In genomic region chr17:45585725-45586448, GRCm38 (mm10) we compare ENCODE assay signal across 8 mouse cellular contexts. TPM values are rescaled to one million over a fixed set of nuclear protein-coding genes. Genes with fewer than 3 reads are reported as not detected.
DNase-seq lines count a peak whose midpoint lies in the region; ATAC-seq and TF ChIP-seq lines count a peak whose summit lies in the region.

No protein-coding gene starts in this region.

- no peak for ATAC-seq in forebrain, embryonic 11.5 days (replicated peaks; ENCODE audit: low FRiP score)
- no peak for ATAC-seq in limb, embryonic 14.5 days (ENCODE audit: low FRiP score, low read depth)
- no peak for ATAC-seq in stomach, postnatal 0 days (ENCODE audit: low FRiP score, low TSS enrichment)

- no peak for TF ChIP-seq POLR2A in spleen, adult 2 months (IDR thresholded peaks at IDR 0.05; ENCODE audit: low read depth, low read length)
- no peak for TF ChIP-seq POLR2A in limb, embryonic 14.5 days (IDR thresholded peaks at IDR 0.05; ENCODE audit: borderline replicate concordance, extremely low read depth, insufficient read depth, insufficient read length)

- TF ChIP-seq CTCF in spleen, adult 2 months (IDR thresholded peaks at IDR 0.05; ENCODE audit: extremely low read depth, insufficient read depth, insufficient read length, insufficient replicate concordance): no peak
- no peak for TF ChIP-seq CTCF in stomach, postnatal 0 days (IDR thresholded peaks at IDR 0.05; ENCODE audit: low read depth)

- WGBS in forebrain, embryonic 10.5 days: 53% methylated on average over 23 of the region's 23 CpGs
- 61% methylated on average over 23 of the region's 23 CpGs for WGBS in forebrain, embryonic 11.5 days
- WGBS in spleen, adult 2 months: 89% methylated on average over 23 of the region's 23 CpGs
- WGBS in limb, embryonic 14.5 days: 66% methylated on average over 23 of the region's 23 CpGs
- 75% methylated on average over 23 of the region's 23 CpGs for WGBS in stomach, postnatal 0 days

- H3K9ac ChIP-seq in forebrain, embryonic 11.5 days (ENCODE audit: low read length): no peak overlapping the region
- H3K9ac ChIP-seq in limb, embryonic 14.5 days (ENCODE audit: low read depth, low read length, severe bottlenecking): no peak overlapping the region
- 0 out of 2 replicates have a peak overlapping the region, but pooled peaks have one; percentile 9 for H3K9ac ChIP-seq in stomach, postnatal 0 days (ENCODE audit: low read length)

- DNase-seq in forebrain, embryonic 10.5 days (ENCODE audit: extremely low spot score, low spot score): no peak
- no peak for DNase-seq in forebrain, embryonic 11.5 days (ENCODE audit: low spot score)
- DNase-seq in spleen, adult 2 months (ENCODE audit: low read depth in 1 of 2, low spot score in 2 of 2): no peak
- DNase-seq in spleen, postnatal 10 days (ENCODE audit: low spot score in 2 of 2): no peak
- no peak for DNase-seq in limb, embryonic 14.5 days (ENCODE audit: low spot score)
- DNase-seq in stomach, postnatal 0 days (ENCODE audit: low spot score): no peak
- DNase-seq in urinary bladder, adult 2 months (ENCODE audit: low spot score): no peak
- no peak for DNase-seq in kidney, adult 18-20 months

- peak overlapping the region; percentile 9; the same call in 1 of the 2 replicates for H3K4me3 ChIP-seq in forebrain, embryonic 10.5 days
- H3K4me3 ChIP-seq in forebrain, embryonic 11.5 days (ENCODE audit: low read depth, low read length): no peak overlapping the region
- no peak overlapping the region for H3K4me3 ChIP-seq in spleen, adult 2 months (ENCODE audit: extremely low read depth, insufficient read depth, insufficient read length)
- H3K4me3 ChIP-seq in limb, embryonic 14.5 days (replicated peaks; ENCODE audit: low read length): no peak overlapping the region
- no peak overlapping the region for H3K4me3 ChIP-seq in stomach, postnatal 0 days (ENCODE audit: low read depth, low read length)

- peaks cover 42% of the 10 kb centered on the region for H3K36me3 ChIP-seq in forebrain, embryonic 10.5 days (replicated peaks)
- H3K36me3 ChIP-seq in forebrain, embryonic 11.5 days (ENCODE audit: control insufficient read depth, insufficient read depth, low read length): no peaks in the 10 kb centered on the region
- H3K36me3 ChIP-seq in spleen, adult 2 months (ENCODE audit: control insufficient read depth, insufficient read depth, low read length): no peaks in the 10 kb centered on the region
- H3K36me3 ChIP-seq in limb, embryonic 14.5 days (ENCODE audit: control insufficient read depth, insufficient read depth, low read length): peaks cover 23% of the 10 kb centered on the region
- H3K36me3 ChIP-seq in stomach, postnatal 0 days (ENCODE audit: control insufficient read depth, insufficient read depth, low read length): peaks cover 6% of the 10 kb centered on the region

- no peak for TF ChIP-seq EP300 in stomach, postnatal 0 days (optimal IDR thresholded peaks at IDR 0.05)

- H3K9me3 ChIP-seq in forebrain, embryonic 10.5 days: peaks cover 11% of the 10 kb centered on the region; the same call in 1 of the 2 replicates
- no peaks in the 10 kb centered on the region for H3K9me3 ChIP-seq in forebrain, embryonic 11.5 days (ENCODE audit: control insufficient read depth, low read length)
- no peaks in the 10 kb centered on the region for H3K9me3 ChIP-seq in limb, embryonic 14.5 days (ENCODE audit: control insufficient read depth, low read length)
- H3K9me3 ChIP-seq in stomach, postnatal 0 days (ENCODE audit: control insufficient read depth, low read length): no peaks in the 10 kb centered on the region

- no peaks in the 10 kb centered on the region for H3K27me3 ChIP-seq in forebrain, embryonic 10.5 days (ENCODE audit: poor library complexity, severe bottlenecking)
- no peaks in the 10 kb centered on the region for H3K27me3 ChIP-seq in forebrain, embryonic 11.5 days (ENCODE audit: control insufficient read depth, insufficient read depth, low read length)
- H3K27me3 ChIP-seq in spleen, adult 2 months (ENCODE audit: control insufficient read depth, insufficient read depth, low read length): no peaks in the 10 kb centered on the region
- no peaks in the 10 kb centered on the region for H3K27me3 ChIP-seq in limb, embryonic 14.5 days (ENCODE audit: control insufficient read depth, insufficient read depth, low read length)
- H3K27me3 ChIP-seq in stomach, postnatal 0 days (ENCODE audit: control insufficient read depth, insufficient read depth, low read length): no peaks in the 10 kb centered on the region

- no peak overlapping the region for H3K4me2 ChIP-seq in forebrain, embryonic 11.5 days (ENCODE audit: low read depth, low read length, severe bottlenecking)
- H3K4me2 ChIP-seq in limb, embryonic 14.5 days (replicated peaks; ENCODE audit: low read depth, low read length, severe bottlenecking): no peak overlapping the region
- no peak overlapping the region for H3K4me2 ChIP-seq in stomach, postnatal 0 days (replicated peaks; ENCODE audit: low read depth)

- H3K27ac ChIP-seq in forebrain, embryonic 10.5 days: peak overlapping the region; percentile 77
- no peak overlapping the region for H3K27ac ChIP-seq in forebrain, embryonic 11.5 days (ENCODE audit: low read depth, low read length)
- peak overlapping the region; percentile 57 for H3K27ac ChIP-seq in spleen, adult 2 months (ENCODE audit: insufficient read depth, low read length)
- peak overlapping the region; percentile 78; the same call in 1 of the 2 replicates for H3K27ac ChIP-seq in limb, embryonic 14.5 days (replicated peaks; ENCODE audit: low read depth, low read length)
- peak overlapping the region; percentile 89 for H3K27ac ChIP-seq in stomach, postnatal 0 days (replicated peaks)

- H3K4me1 ChIP-seq in forebrain, embryonic 10.5 days: peaks cover 37% of the 10 kb centered on the region
- peaks cover 7% of the 10 kb centered on the region; the same call in 1 of the 2 replicates for H3K4me1 ChIP-seq in forebrain, embryonic 11.5 days (replicated peaks; ENCODE audit: control insufficient read depth, insufficient read depth, low read length)
- H3K4me1 ChIP-seq in spleen, adult 2 months (ENCODE audit: control insufficient read depth, insufficient read depth, insufficient read length): peaks cover 3% of the 10 kb centered on the region; the same call in 1 of the 2 replicates
- peaks cover 20% of the 10 kb centered on the region for H3K4me1 ChIP-seq in limb, embryonic 14.5 days (ENCODE audit: control insufficient read depth, insufficient read depth, low read length)
- 0 out of 2 replicates have a peak, but pooled peaks cover 5% of the 10 kb centered on the region for H3K4me1 ChIP-seq in stomach, postnatal 0 days (replicated peaks; ENCODE audit: control insufficient read depth, insufficient read depth)

RNA-seq across cellular contexts. Expression of gene Hsp90ab1, which starts 12.8 kb away (rescaled TPM):
- polyA plus RNA-seq in forebrain, embryonic 10.5 days (2016; fragmentation: Nextera tagmentation; extraction: Ambion mirVana): 2,210 and 2,220 TPM in 2 replicates
- 1,787 and 1,872 TPM in 2 replicates for polyA plus RNA-seq in forebrain, embryonic 11.5 days (2014; fragmentation: Nextera tagmentation; extraction: Ambion mirVana)
- 194 and 202 TPM in 2 replicates for polyA plus RNA-seq in spleen, adult 2 months (2012; rRNA removed)
- polyA plus RNA-seq in limb, embryonic 14.5 days (2012; rRNA removed): 788 and 951 TPM in 2 replicates
- 1,382 and 1,446 TPM in 2 replicates for polyA plus RNA-seq in limb, embryonic 14.5 days (2014; fragmentation: Nextera tagmentation; extraction: Ambion mirVana)
- polyA plus RNA-seq in stomach, postnatal 0 days (2015; fragmentation: Nextera tagmentation; extraction: Ambion mirVana): 715 and 750 TPM in 2 replicates
- 635 and 857 TPM in 2 replicates for polyA plus RNA-seq in urinary bladder, adult 2 months (2012; rRNA removed)

RNA-seq across cellular contexts. Expression of gene Slc29a1, which starts 13.5 kb away (rescaled TPM):
- polyA plus RNA-seq in forebrain, embryonic 10.5 days (2016; fragmentation: Nextera tagmentation; extraction: Ambion mirVana): 70.3 and 76.3 TPM in 2 replicates
- 56.7 TPM in 2 replicates for polyA plus RNA-seq in forebrain, embryonic 11.5 days (2014; fragmentation: Nextera tagmentation; extraction: Ambion mirVana)
- polyA plus RNA-seq in spleen, adult 2 months (2012; rRNA removed): 108 and 122 TPM in 2 replicates
- 122 and 157 TPM in 2 replicates for polyA plus RNA-seq in limb, embryonic 14.5 days (2012; rRNA removed)
- polyA plus RNA-seq in limb, embryonic 14.5 days (2014; fragmentation: Nextera tagmentation; extraction: Ambion mirVana): 94.5 and 103 TPM in 2 replicates
- polyA plus RNA-seq in stomach, postnatal 0 days (2015; fragmentation: Nextera tagmentation; extraction: Ambion mirVana): 49.4 and 55.3 TPM in 2 replicates
- 210 and 219 TPM in 2 replicates for polyA plus RNA-seq in urinary bladder, adult 2 months (2012; rRNA removed)

RNA-seq across cellular contexts. Expression of gene Mymx, which starts 16.0 kb away (rescaled TPM):
- polyA plus RNA-seq in forebrain, embryonic 10.5 days (2016; fragmentation: Nextera tagmentation; extraction: Ambion mirVana): 0.27 and 0.30 TPM in 2 replicates
- polyA plus RNA-seq in forebrain, embryonic 11.5 days (2014; fragmentation: Nextera tagmentation; extraction: Ambion mirVana): not detected in 2 replicates
- not detected in 2 replicates for polyA plus RNA-seq in spleen, adult 2 months (2012; rRNA removed)
- polyA plus RNA-seq in limb, embryonic 14.5 days (2012; rRNA removed): 53.5 and 60.7 TPM in 2 replicates
- polyA plus RNA-seq in limb, embryonic 14.5 days (2014; fragmentation: Nextera tagmentation; extraction: Ambion mirVana): 27.2 and 37.8 TPM in 2 replicates
- polyA plus RNA-seq in stomach, postnatal 0 days (2015; fragmentation: Nextera tagmentation; extraction: Ambion mirVana): 1.2 and 1.5 TPM in 2 replicates
- 0.31 and 0.84 TPM in 2 replicates for polyA plus RNA-seq in urinary bladder, adult 2 months (2012; rRNA removed)

RNA-seq across cellular contexts. Expression of gene Slc35b2, which starts 22.2 kb away (rescaled TPM):
- 114 and 117 TPM in 2 replicates for polyA plus RNA-seq in forebrain, embryonic 10.5 days (2016; fragmentation: Nextera tagmentation; extraction: Ambion mirVana)
- 103 and 105 TPM in 2 replicates for polyA plus RNA-seq in forebrain, embryonic 11.5 days (2014; fragmentation: Nextera tagmentation; extraction: Ambion mirVana)
- polyA plus RNA-seq in spleen, adult 2 months (2012; rRNA removed): 70.9 and 71.3 TPM in 2 replicates
- polyA plus RNA-seq in limb, embryonic 14.5 days (2012; rRNA removed): 96.9 and 168 TPM in 2 replicates
- polyA plus RNA-seq in limb, embryonic 14.5 days (2014; fragmentation: Nextera tagmentation; extraction: Ambion mirVana): 128 and 138 TPM in 2 replicates
- polyA plus RNA-seq in stomach, postnatal 0 days (2015; fragmentation: Nextera tagmentation; extraction: Ambion mirVana): 72.7 and 76.8 TPM in 2 replicates
- polyA plus RNA-seq in urinary bladder, adult 2 months (2012; rRNA removed): 62.3 and 69.4 TPM in 2 replicates

RNA-seq across cellular contexts. Expression of gene Nfkbie, which starts 30.4 kb away (rescaled TPM):
- 6.6 and 6.9 TPM in 2 replicates for polyA plus RNA-seq in forebrain, embryonic 10.5 days (2016; fragmentation: Nextera tagmentation; extraction: Ambion mirVana)
- polyA plus RNA-seq in forebrain, embryonic 11.5 days (2014; fragmentation: Nextera tagmentation; extraction: Ambion mirVana): 5.9 and 6.0 TPM in 2 replicates
- 50.4 and 65.9 TPM in 2 replicates for polyA plus RNA-seq in spleen, adult 2 months (2012; rRNA removed)
- 3.6 and 4.3 TPM in 2 replicates for polyA plus RNA-seq in limb, embryonic 14.5 days (2012; rRNA removed)
- 4.0 and 6.6 TPM in 2 replicates for polyA plus RNA-seq in limb, embryonic 14.5 days (2014; fragmentation: Nextera tagmentation; extraction: Ambion mirVana)
- 1.6 and 2.0 TPM in 2 replicates for polyA plus RNA-seq in stomach, postnatal 0 days (2015; fragmentation: Nextera tagmentation; extraction: Ambion mirVana)
- 5.7 and 6.1 TPM in 2 replicates for polyA plus RNA-seq in urinary bladder, adult 2 months (2012; rRNA removed)

Comparison
In these comparisons a context has a peak if more than half of its experiments do, and no peak if none do; other contexts are left out.
1. RNA of gene Mymx, which starts 16.0 kb away (polyA plus RNA-seq): 27.2 to 60.7 TPM in limb, embryonic 14.5 days; 1.2 to 1.5 TPM in stomach, postnatal 0 days, 0.31 to 0.84 TPM in urinary bladder, adult 2 months, 0.27 to 0.30 TPM in forebrain, embryonic 10.5 days, not detected in forebrain, embryonic 11.5 days and not detected in spleen, adult 2 months; every median in the first group is over 10 times any median in the second.